Mouse (Mus musculus) heart, postnatal 0 days (tissue): ENCODE measurements around the gene Rex1bd.
A peak's percentile ranks its signal among the peaks of the same experiment; 100 is the strongest.

ENCODE experiments used
- CTCF ChIP-seq: IDR thresholded peaks from 2 replicates; pipeline ENCODE4 v1.5.1; 2016; ENCODE audit warnings: antibody characterized with exemption, control low read depth, low read depth
- EP300 ChIP-seq: IDR thresholded peaks from 2 replicates; pipeline ENCODE4 v1.6.1; 2016; ENCODE audit warnings: antibody characterized with exemption, low read depth

GRCm38 (mm10) chr8:70522592-70523403 lies 16.2 kb upstream of the Rex1bd start:
- TF ChIP-seq CTCF, result peak; percentile 77
- TF ChIP-seq EP300, result peak; percentile 56
